21 mouse cellular contexts compared by ENCODE assay signal in the genomic region with DNA sequence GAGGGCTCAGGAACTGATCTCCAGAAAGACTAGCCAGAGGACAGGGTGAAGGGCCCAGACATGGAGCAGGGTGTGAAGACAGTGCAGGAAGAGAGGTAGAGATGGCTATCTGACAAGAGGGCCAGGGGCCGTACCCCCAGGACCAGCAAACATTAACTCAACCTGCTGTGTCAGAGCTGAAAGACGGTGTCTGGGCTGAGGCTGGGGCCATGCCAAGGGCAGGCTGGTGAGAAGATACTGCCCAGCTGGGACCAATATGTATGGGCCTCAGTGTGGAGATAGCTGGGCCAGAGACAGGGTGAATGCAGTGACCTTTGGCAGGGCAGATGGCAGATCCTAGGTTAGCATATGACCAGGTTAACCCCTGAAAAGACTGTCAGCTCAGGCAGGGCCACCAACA.
"Had no signal": no experiment of that assay in that cellular context is flagged by ENCODE, and none has a peak within 500 bp of the region (broad histone marks: within the 10 kb centered on the region; RNA-seq: fewer than 3 reads in every experiment).

No protein-coding gene starts in this region.

- H3K4me3 ChIP-seq: heart, embryonic 10.5 days; heart, embryonic 12.5 days; hindbrain, embryonic 10.5 days; hindbrain, embryonic 12.5 days; intestine, embryonic 15.5 days; layer of hippocampus, adult 2 months; left cerebral cortex, adult 2 months; limb, embryonic 10.5 days; limb, embryonic 12.5 days; liver, embryonic 13.5 days; liver, embryonic 15.5 days had no signal

- H3K9ac ChIP-seq: hindbrain, embryonic 12.5 days; hindbrain, embryonic 14.5 days; intestine, embryonic 15.5 days; limb, embryonic 12.5 days; liver, embryonic 15.5 days; liver, postnatal 0 days had no signal

- DNase-seq: gastrocnemius, postnatal 14 days; gastrocnemius, postnatal 36 days; heart, postnatal 10 days; heart, postnatal 4 days; kidney, adult 8-10 months; kidney, postnatal 10 days; kidney, postnatal 4 days; liver; liver, embryonic 13.5 days had no signal

- H3K27ac ChIP-seq: heart, embryonic 10.5 days; hindbrain, embryonic 10.5 days; hindbrain, embryonic 12.5 days; hindbrain, embryonic 14.5 days; intestine, embryonic 15.5 days; layer of hippocampus, adult 2 months; left cerebral cortex, adult 2 months; limb, embryonic 10.5 days; limb, embryonic 12.5 days; liver, embryonic 15.5 days had no signal

- H3K27me3 ChIP-seq: heart, embryonic 12.5 days; hindbrain, embryonic 12.5 days; intestine, embryonic 15.5 days; limb, embryonic 12.5 days; liver, embryonic 13.5 days had no signal

- H3K9me3 ChIP-seq: heart, embryonic 10.5 days; heart, embryonic 12.5 days; hindbrain, embryonic 10.5 days; hindbrain, embryonic 12.5 days; intestine, embryonic 15.5 days; limb, embryonic 10.5 days; limb, embryonic 12.5 days; liver, embryonic 13.5 days; liver, embryonic 15.5 days had no signal

- H3K4me1 ChIP-seq: intestine, embryonic 15.5 days had no signal
